ENCODE assay signal across 16 mouse cellular contexts in the genomic region with DNA sequence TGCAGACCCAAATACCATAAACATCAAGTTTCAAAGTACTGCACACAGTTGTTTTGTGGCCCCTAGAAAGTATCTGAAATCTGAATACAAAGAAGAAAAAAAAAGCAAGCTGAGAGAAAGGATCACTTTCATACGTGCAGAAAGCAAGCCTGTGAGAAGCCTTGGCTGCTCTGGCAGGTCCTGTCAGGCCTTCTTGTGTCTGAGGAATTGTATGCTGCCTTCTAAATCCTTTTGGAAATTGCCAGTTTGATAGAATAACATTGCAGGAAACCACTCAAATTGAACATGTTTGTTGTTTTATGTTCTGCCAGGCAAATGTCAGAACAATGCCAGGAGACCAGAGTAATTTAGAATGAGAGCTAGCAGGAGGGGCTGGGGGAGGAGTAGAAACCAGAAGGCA.
"Had no signal": no experiment of that assay in that cellular context is flagged by ENCODE, and none has a peak within 500 bp of the region (broad histone marks: within the 10 kb centered on the region; RNA-seq: fewer than 3 reads in every experiment).

No protein-coding gene starts in this region.

- H3K4me3 ChIP-seq: left cerebral cortex, adult 2 months; limb, embryonic 10.5 days; liver, embryonic 15.5 days; midbrain, embryonic 15.5 days; neural tube, embryonic 13.5 days; stomach, embryonic 15.5 days had no signal

- H3K9me3 ChIP-seq: limb, embryonic 10.5 days; liver, embryonic 15.5 days; midbrain, embryonic 15.5 days; neural tube, embryonic 13.5 days; stomach, embryonic 15.5 days had no signal

- H3K27me3 ChIP-seq: liver, embryonic 15.5 days; midbrain, embryonic 15.5 days; neural tube, embryonic 13.5 days; stomach, embryonic 15.5 days had no signal

- H3K4me1 ChIP-seq: liver, embryonic 15.5 days; midbrain, embryonic 15.5 days; stomach, embryonic 15.5 days had no signal

- H3K27ac ChIP-seq: left cerebral cortex, adult 2 months; limb, embryonic 10.5 days; liver, embryonic 15.5 days; midbrain, embryonic 15.5 days; neural tube, embryonic 13.5 days; stomach, embryonic 15.5 days had no signal

- ATAC-seq: lung, postnatal 0 days; midbrain, embryonic 15.5 days had no signal

- H3K9ac ChIP-seq: liver, embryonic 15.5 days; midbrain, embryonic 15.5 days; neural tube, embryonic 13.5 days; stomach, embryonic 15.5 days had no signal

- DNase-seq: kidney, postnatal 14 days; lung, adult 2 months; lung, postnatal 36 days; retina, postnatal 1 day; right cerebral cortex, postnatal 14 days; thymus, adult 2 months; thymus, postnatal 25 days had no signal

- H3K4me2 ChIP-seq: liver, embryonic 11.5 days; liver, embryonic 15.5 days; midbrain, embryonic 11.5 days; midbrain, embryonic 15.5 days; neural tube, embryonic 13.5 days; stomach, embryonic 15.5 days had no signal

- H3K36me3 ChIP-seq: limb, embryonic 10.5 days; liver, embryonic 15.5 days; midbrain, embryonic 15.5 days; neural tube, embryonic 13.5 days; stomach, embryonic 15.5 days had no signal
